Mouse (Mus musculus) kidney, adult 2 months (tissue): ENCODE results near the gene Pde4d.

ENCODE experiments used
- CTCF ChIP-seq: fragments of 200-500 bp; conservative IDR thresholded peaks from 2 replicates; pipeline ENCODE4 v1.5.1; 2011; ENCODE audit warnings: low read depth, mild to moderate bottlenecking, control low read depth, low read length, moderate library complexity, mixed read lengths; ENCODE audit not compliant: insufficient read depth, insufficient read length
- POLR2A ChIP-seq: fragments of 200-500 bp; IDR thresholded peaks from one replicate; pipeline ENCODE4 v1.6.1; 2011; ENCODE audit warnings: low read depth, low read length, control low read depth

GRCm38 (mm10) chr13:109268253-109268652 lies 818.5 kb downstream of the Pde4d start:
- TF ChIP-seq CTCF (no peak), POLR2A (no peak)
